12 mouse cellular contexts compared by ENCODE assay signal in the genomic region with DNA sequence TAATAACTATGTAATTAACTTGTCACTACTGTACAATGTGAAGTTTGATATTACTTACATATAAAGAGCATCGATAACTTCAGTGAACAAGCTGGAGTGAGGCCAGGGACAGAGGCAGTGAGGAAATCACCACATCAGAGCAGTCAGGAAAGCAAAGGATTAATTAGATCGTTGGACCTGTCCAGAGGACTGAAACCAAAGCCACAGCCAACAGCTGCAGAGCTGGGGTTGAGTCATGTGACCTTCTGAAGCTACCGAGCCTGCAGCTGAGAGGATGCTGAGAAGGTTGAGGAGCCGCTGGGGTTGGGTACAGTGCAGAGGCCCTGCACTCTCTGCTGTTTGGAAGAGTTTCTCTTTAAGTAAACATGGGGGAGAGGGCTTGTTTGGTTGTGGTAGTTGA. TPM values are rescaled to one million over a fixed set of nuclear protein-coding genes. Genes with fewer than 3 reads are reported as not detected.
A peak's percentile ranks its signal among the peaks of the same experiment; 100 is the strongest.
DNase-seq lines count a peak whose midpoint lies in the region; ATAC-seq lines count a peak whose summit lies in the region.
"Had no signal": no experiment of that assay in that cellular context is flagged by ENCODE, and none has a peak within 500 bp of the region (broad histone marks: within the 10 kb centered on the region; RNA-seq: fewer than 3 reads in every experiment).

No protein-coding gene starts in this region.

- ATAC-seq in hindbrain, embryonic 13.5 days (ENCODE audit: low FRiP score), result no peak
- ATAC-seq in embryonic facial prominence, embryonic 11.5 days (replicated peaks; ENCODE audit: insufficient number of reproducible peaks, low FRiP score, low TSS enrichment, low read depth), result no peak; the same call in 1 of the 2 replicates
- ATAC-seq in limb, embryonic 11.5 days (ENCODE audit: insufficient number of reproducible peaks, low FRiP score, low TSS enrichment, low read depth), result 0 out of 2 replicates have a peak, but pooled peaks have one; percentile 31
- ATAC-seq: hindbrain, postnatal 0 days had no signal

- H3K27me3 ChIP-seq in hindbrain, embryonic 10.5 days (ENCODE audit: insufficient read depth, poor library complexity, severe bottlenecking), result no peaks in the 10 kb centered on the region
- no peaks in the 10 kb centered on the region for H3K27me3 ChIP-seq in hindbrain, embryonic 13.5 days
- H3K27me3 ChIP-seq in embryonic facial prominence, embryonic 11.5 days (ENCODE audit: control insufficient read depth, insufficient read depth, low read length), result no peaks in the 10 kb centered on the region
- no peaks in the 10 kb centered on the region for H3K27me3 ChIP-seq in limb, embryonic 11.5 days (ENCODE audit: control insufficient read depth, insufficient read depth, low read length)

- H3K4me1 ChIP-seq in hindbrain, embryonic 10.5 days (replicated peaks), result peaks cover 12% of the 10 kb centered on the region
- H3K4me1 ChIP-seq in hindbrain, embryonic 13.5 days (replicated peaks), result peaks cover 7% of the 10 kb centered on the region; the same call in 1 of the 2 replicates
- no peaks in the 10 kb centered on the region for H3K4me1 ChIP-seq in embryonic facial prominence, embryonic 11.5 days (ENCODE audit: control insufficient read depth, insufficient read depth, low read length)
- H3K4me1 ChIP-seq in limb, embryonic 11.5 days (ENCODE audit: control insufficient read depth, insufficient read depth, low read length), result peaks cover 17% of the 10 kb centered on the region

- WGBS in hindbrain, embryonic 10.5 days, result 54% methylated on average over 4 of the region's 4 CpGs
- 62% methylated on average over 4 of the region's 4 CpGs for WGBS in hindbrain, embryonic 13.5 days
- WGBS in embryonic facial prominence, embryonic 11.5 days, result 21% methylated on average over 4 of the region's 4 CpGs
- WGBS in limb, embryonic 11.5 days, result 25% methylated on average over 4 of the region's 4 CpGs

- H3K9ac ChIP-seq in hindbrain, embryonic 13.5 days, result no peak overlapping the region
- H3K9ac ChIP-seq in embryonic facial prominence, embryonic 11.5 days (replicated peaks; ENCODE audit: low read length), result no peak overlapping the region
- H3K9ac ChIP-seq in limb, embryonic 11.5 days (ENCODE audit: low read length), result no peak overlapping the region

- H3K27ac ChIP-seq in hindbrain, embryonic 10.5 days, result peak overlapping the region; percentile 46; the same call in 1 of the 2 replicates
- H3K27ac ChIP-seq in hindbrain, embryonic 13.5 days, result no peak overlapping the region
- H3K27ac ChIP-seq in embryonic facial prominence, embryonic 11.5 days (replicated peaks; ENCODE audit: low read depth, low read length), result no peak overlapping the region
- H3K27ac ChIP-seq in limb, embryonic 11.5 days (replicated peaks; ENCODE audit: low read depth, low read length), result no peak overlapping the region
- H3K27ac ChIP-seq: hindbrain, postnatal 0 days; left cerebral cortex, adult 2 months had no signal

- H3K4me2 ChIP-seq in hindbrain, embryonic 13.5 days, result no peak overlapping the region
- H3K4me2 ChIP-seq in embryonic facial prominence, embryonic 11.5 days (ENCODE audit: low read depth, low read length), result no peak overlapping the region
- H3K4me2 ChIP-seq in limb, embryonic 11.5 days (ENCODE audit: low read depth, severe bottlenecking), result no peak overlapping the region

- no peaks in the 10 kb centered on the region; the same call in 1 of the 2 replicates for H3K36me3 ChIP-seq in hindbrain, embryonic 10.5 days
- no peaks in the 10 kb centered on the region for H3K36me3 ChIP-seq in hindbrain, embryonic 13.5 days
- no peaks in the 10 kb centered on the region for H3K36me3 ChIP-seq in embryonic facial prominence, embryonic 11.5 days (replicated peaks; ENCODE audit: control insufficient read depth, insufficient read depth, low read depth, low read length)
- H3K36me3 ChIP-seq in limb, embryonic 11.5 days (ENCODE audit: control insufficient read depth, insufficient read depth, low read length), result no peaks in the 10 kb centered on the region

- H3K4me3 ChIP-seq in hindbrain, embryonic 10.5 days, result no peak overlapping the region
- no peak overlapping the region for H3K4me3 ChIP-seq in hindbrain, embryonic 13.5 days
- H3K4me3 ChIP-seq in embryonic facial prominence, embryonic 11.5 days (ENCODE audit: low read depth, low read length), result no peak overlapping the region
- no peak overlapping the region for H3K4me3 ChIP-seq in limb, embryonic 11.5 days (ENCODE audit: low read depth, low read length)
- H3K4me3 ChIP-seq: left cerebral cortex, adult 2 months had no signal

- DNase-seq in hindbrain, embryonic 10.5 days (ENCODE audit: low spot score), result peak; percentile 20
- peak; percentile 42 for DNase-seq in NIH3T3 (ENCODE audit: low read depth)
- peak; percentile 56 for DNase-seq in embryonic facial prominence, embryonic 11.5 days (ENCODE audit: low spot score)
- DNase-seq in limb, embryonic 11.5 days (ENCODE audit: low spot score), result peak; percentile 60
- DNase-seq in B cell, adult 2 months, result no peak
- no peak for DNase-seq in lung, postnatal 10 days
- DNase-seq in T-cell, adult 2 months (ENCODE audit: low spot score), result no peak
- DNase-seq: cerebellum, adult 11 months; lung, postnatal 4 days had no signal

- H3K9me3 ChIP-seq in hindbrain, embryonic 10.5 days, result no peaks in the 10 kb centered on the region
- H3K9me3 ChIP-seq in hindbrain, embryonic 13.5 days, result no peaks in the 10 kb centered on the region
- H3K9me3 ChIP-seq in embryonic facial prominence, embryonic 11.5 days (replicated peaks; ENCODE audit: control insufficient read depth, low read length), result no peaks in the 10 kb centered on the region
- peaks cover 7% of the 10 kb centered on the region; the same call in 1 of the 2 replicates for H3K9me3 ChIP-seq in limb, embryonic 11.5 days (ENCODE audit: control insufficient read depth, low read length)

RNA-seq across cellular contexts. Expression of a gene that starts 41.4 kb away (rescaled TPM):
- polyA plus RNA-seq in hindbrain, embryonic 10.5 days (2016; fragmentation: Nextera tagmentation; extraction: Ambion mirVana), result 9.6 and 13.3 TPM in 2 replicates
- 18.6 and 20.0 TPM in 2 replicates for polyA plus RNA-seq in hindbrain, embryonic 13.5 days (2015; fragmentation: Nextera tagmentation; extraction: Ambion mirVana)
- 17.9 and 18.1 TPM in 2 replicates for polyA plus RNA-seq in embryonic facial prominence, embryonic 11.5 days (2014; fragmentation: Nextera tagmentation; extraction: Ambion mirVana)
- polyA plus RNA-seq in limb, embryonic 11.5 days (2014; fragmentation: Nextera tagmentation; extraction: Ambion mirVana), result 22.0 and 22.8 TPM in 2 replicates

Comparison
In these comparisons a context has a peak if more than half of its experiments do, and no peak if none do; other contexts are left out.
1. DNase-seq: peak in hindbrain, embryonic 10.5 days (single experiment), NIH3T3 (single experiment), embryonic facial prominence, embryonic 11.5 days (single experiment) and limb, embryonic 11.5 days (single experiment); none in B cell, adult 2 months (0 of 2), lung, postnatal 10 days (single experiment) and T-cell, adult 2 months (single experiment).